Mouse (Mus musculus) WW6 (cell line): ENCODE data around the gene Kras.

Source experiments
- DNase-seq: peaks from one replicate; pipeline ENCODE4 v3.0.0-alpha.2; 2013; ENCODE audit warnings: low read depth, low spot score

Kras gene

GRCm38 (mm10) chr6:145249291-145250184, 501 bp downstream of the Kras start:
- no peak for DNase-seq

- no peak for DNase-seq
These were observed 2.2 kb downstream of the Kras start for GRCm38 (mm10) chr6:145247886-145248285.

GRCm38 (mm10) chr6:145246841-145247240, 3.2 kb downstream of the Kras start:
- no peak for DNase-seq

GRCm38 (mm10) chr6:145242521-145242920, 7.5 kb downstream of the Kras start:
- no peak for DNase-seq

GRCm38 (mm10) chr6:145240285-145240684, 9.8 kb downstream of the Kras start:
- no peak for DNase-seq

- no peak for DNase-seq
These were observed 12.9 kb downstream of the Kras start for GRCm38 (mm10) chr6:145237148-145237547.

DNA sequence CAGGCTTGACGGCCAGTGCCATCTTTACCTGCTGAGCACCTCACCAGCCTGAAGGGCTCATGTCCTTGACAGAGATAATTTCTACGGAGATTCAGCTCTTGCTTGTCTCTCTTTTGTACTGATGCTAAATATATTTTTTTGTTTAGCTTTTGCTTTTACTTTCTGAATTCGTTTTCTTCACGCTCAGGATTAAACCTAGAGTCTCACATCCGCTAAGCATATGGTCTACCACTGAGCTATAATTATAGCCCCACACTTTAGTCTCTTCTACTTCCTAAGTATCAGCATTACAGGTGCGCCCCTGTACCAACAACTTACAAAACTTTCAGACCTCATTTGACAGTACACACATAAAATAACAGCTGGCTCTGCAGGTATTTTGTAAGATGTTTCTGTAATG, 14.7 kb downstream of the Kras start:
- DNase-seq = no peak

DNA sequence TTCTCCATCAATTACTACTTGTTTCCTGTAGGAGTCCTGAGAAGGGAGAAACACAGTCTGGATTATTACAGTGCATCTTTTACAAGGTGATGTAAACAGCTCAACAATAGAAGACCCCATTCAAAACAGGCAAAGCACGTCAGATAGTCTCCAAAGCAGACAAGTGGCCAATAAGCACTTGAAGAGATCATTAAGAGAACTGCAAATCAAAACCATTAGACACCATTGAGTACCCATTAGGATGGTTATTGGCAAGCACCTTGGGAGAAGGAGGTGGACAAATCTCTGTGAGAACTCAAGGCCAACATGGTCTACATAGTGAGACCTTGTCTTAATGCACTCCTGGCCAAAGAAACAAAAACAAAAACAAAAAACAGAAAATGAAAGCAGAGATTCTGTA, 15.6 kb downstream of the Kras start:
- DNase-seq = no peak

DNA sequence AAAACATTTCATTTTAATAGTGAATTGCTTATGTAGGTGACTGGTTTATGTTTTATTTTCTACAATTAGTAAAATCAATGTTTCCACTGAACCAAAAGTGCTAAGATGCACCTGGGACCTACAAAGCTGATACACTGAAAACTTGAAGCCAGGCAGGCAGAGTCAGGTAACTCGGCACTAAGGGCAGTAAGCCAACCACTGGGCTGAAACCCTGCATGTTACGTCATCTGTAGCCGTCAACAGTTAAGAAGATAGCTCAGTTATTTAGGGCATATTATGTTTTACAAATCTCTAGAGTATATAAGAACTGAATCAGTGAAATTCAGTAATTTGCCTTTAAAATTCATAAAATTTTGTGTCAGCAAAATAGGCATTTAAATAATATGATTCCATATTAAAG, 23.7 kb downstream of the Kras start:
- DNase-seq = no peak

GRCm38 (mm10) chr6:145224246-145224645, 25.8 kb downstream of the Kras start:
- DNase-seq = no peak

- no peak for DNase-seq
These were observed 34.2 kb downstream of the Kras start for GRCm38 (mm10) chr6:145215826-145216225.

- DNase-seq = no peak
These were observed 36.1 kb downstream of the Kras start for GRCm38 (mm10) chr6:145213916-145214315.

DNA sequence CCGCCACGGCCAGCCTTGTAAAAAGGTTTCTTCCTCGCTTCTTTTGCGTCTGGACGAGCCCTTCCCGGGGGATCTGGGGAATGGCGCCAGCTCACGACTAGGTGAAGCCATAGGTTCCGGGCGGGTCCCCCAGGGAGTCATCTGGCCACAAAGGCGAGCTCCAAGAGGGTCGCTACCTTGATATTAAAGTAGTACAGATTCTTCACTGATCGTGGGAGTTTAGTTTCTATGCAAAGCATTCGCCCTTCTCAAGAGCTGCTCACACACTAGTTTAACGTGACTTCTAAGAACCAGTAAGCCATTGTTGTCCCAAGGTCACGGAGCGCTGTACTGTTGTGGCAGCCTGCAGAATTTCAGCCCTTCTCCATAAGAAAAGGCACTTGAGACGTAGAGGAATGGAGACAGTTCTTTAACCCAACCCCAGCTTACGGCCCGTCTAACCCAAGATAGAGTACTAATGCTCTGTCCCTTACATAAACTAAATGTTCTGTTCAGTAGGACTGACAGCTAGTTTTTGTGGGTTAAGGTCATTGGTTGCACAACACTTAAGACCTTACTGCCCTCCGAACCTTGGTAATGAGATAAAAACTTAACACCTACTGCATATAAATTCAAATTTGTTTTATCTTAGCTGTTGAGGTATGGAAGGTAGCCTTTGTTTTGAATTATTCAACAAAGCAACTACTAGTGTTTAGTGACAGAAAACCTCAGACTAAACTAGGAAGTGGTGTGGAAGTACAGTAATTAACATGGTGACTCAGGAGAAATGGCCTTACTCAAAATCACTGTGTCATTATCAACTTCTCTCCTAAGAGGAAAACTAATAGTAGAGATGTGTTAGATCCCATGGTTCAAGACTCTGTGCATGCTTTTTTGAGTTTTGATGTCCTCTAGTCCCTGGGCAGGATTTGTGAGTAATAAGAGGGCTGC, 38.4 kb downstream of the Kras start:
- peak; percentile 45 for DNase-seq

- peak; percentile 96 for DNase-seq
These were observed 39.2 kb downstream of the Kras start, which contains the start of the genes Casc1 and Etfrf1 for GRCm38 (mm10) chr6:145210816-145211338. Casc1 (minus strand) TSS chr6:145211005. Etfrf1 (plus strand) TSS chr6:145211134.

- no peak for DNase-seq
These were observed 39.9 kb downstream of the Kras start for GRCm38 (mm10) chr6:145210056-145210680.

DNA sequence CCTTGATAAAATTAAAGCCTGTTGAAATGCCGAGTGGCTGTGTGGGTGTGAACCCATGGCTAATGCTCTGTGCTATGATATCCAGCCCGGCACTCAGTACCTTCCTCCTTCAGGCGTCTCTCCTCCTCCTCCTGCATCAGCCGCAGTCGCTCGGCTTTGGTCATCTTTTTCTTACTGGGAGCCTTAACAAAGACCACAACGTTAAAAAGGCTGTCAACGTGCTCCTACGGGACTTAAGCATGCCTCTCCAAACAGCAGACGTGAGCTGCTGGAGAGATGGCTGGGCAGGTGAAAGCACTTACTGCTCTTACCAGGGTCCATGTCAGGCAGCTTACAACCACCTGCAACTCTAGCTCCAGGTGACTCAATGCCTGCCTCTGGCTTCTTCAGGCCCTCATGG, 44.9 kb downstream of the Kras start:
- DNase-seq = no peak

GRCm38 (mm10) chr6:145204440-145204839, 45.6 kb downstream of the Kras start:
- no peak for DNase-seq

DNA sequence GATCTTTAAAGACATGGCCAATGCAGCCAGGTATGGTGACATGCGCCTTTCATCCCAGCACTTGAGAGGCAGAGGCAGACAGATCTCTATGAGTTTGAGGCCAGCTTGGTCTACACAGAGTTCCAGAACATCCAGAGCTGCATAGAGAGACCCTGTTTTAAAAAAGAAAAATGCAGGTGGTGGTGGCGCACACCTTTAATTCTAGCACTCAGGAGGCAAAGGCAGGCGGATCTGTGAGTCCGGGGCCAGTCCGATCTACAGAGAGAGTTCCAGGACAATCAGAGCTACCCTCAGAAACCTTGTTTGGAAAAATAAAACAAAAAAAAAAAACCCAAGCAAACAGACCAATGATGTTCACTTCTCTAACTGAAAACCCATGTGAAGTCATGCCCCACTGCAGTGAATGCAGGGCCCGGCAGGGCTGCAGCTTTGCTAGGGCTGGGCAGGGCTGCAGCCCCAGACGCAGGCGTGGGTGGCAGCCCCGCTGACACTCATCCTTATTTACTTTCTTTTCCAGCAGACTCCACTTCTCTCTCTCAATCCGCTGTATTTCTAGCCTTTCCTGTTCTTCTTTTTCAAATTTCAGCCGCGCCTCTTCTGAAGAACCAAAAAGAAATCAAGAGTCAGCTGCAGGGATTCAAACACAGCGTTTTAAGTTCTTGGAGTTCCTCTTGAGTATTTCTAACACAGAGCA, 47.5 kb downstream of the Kras start:
- no peak for DNase-seq

DNA sequence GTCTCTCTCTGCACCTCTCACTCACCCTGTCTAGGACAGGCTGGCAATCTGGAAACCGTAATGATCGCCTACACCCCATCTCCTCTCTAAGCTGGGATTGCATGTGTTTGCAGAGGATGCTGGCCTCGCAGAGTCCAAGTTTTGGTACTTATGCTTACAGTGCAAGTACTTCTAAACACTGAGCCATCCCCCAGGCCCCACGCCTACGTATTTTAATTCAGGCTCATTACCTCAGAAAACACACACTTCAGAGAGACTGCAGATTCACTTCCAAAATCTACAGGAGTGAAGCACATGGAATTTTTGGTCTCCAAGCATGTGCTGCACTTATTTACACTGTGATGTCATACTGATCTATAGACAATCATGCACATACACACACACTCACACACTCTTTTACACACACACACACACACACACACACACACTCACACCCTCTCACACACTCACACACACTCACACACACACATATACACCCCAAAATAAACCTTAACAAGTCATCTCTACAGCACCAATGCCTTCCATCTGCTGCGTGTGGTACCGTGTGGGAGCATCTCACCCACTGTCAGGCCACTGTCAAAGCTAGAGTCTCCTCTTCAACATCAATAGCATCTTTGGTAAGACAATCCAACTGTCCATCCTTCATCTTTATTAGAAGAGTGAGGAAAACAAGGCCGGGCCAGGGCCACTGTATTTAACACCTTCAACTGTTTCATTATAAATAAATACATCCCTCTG, 51.9 kb downstream of the Kras start:
- no peak for DNase-seq

- no peak for DNase-seq
These were observed 56.6 kb downstream of the Kras start for GRCm38 (mm10) chr6:145193446-145193845.
